Mouse (Mus musculus) Patski (cell line): Measurements from ENCODE around the gene Vangl1. TPM values are rescaled to one million over a fixed set of nuclear protein-coding genes. Genes with fewer than 3 reads are reported as not detected.

ENCODE experiments used
- ATAC-seq: fragments of 100-300 bp; one replicate; pipeline ENCODE4 v1.8.0; 2021
- CTCF ChIA-PET: fragments of 350-600 bp; sonication (Branson Sonifier 250); formaldehyde crosslinking; loops from one replicate; lab custom pipeline; 2022; ENCODE audit warnings: inconsistent platforms; lab: Charles Lee
- POLR2A ChIA-PET: fragments of 350-600 bp; sonication (Branson Sonifier 250); formaldehyde crosslinking; loops from one replicate; lab custom pipeline; 2022; ENCODE audit warnings: antibody characterized with exemption, inconsistent platforms; lab: Charles Lee
- DNase-seq: peaks from one replicate; pipeline ENCODE4 v3.0.0-alpha.2; 2011; ENCODE audit warnings: low read depth, low spot score
- H3K27me3 ChIP-seq: fragments of 371-371 bp; one replicate; pipeline ENCODE4 v1.5.1; 2021
- CTCF ChIP-seq: fragments of 100-300 bp; IDR thresholded peaks from one replicate; pipeline ENCODE4 v1.5.1; 2021
- in situ Hi-C: fragments of 300-500 bp; cut with MboI; formaldehyde crosslinking; loops from 3 replicates; pipeline ENCODE4 v1.11.1; 2018; ENCODE audit warnings: low pct_unique_long_range_greater_than_20kb, mixed read lengths
- polyA plus RNA-seq: library from polyadenylated mRNA; unstranded; gene quantifications from one replicate; pipeline ENCODE4 v1.2.3, GENCODE M21; 2021

Gene Vangl1
- polyA plus RNA-seq, 1 experiment from 2014 or later = 43.6 TPM

DNA sequence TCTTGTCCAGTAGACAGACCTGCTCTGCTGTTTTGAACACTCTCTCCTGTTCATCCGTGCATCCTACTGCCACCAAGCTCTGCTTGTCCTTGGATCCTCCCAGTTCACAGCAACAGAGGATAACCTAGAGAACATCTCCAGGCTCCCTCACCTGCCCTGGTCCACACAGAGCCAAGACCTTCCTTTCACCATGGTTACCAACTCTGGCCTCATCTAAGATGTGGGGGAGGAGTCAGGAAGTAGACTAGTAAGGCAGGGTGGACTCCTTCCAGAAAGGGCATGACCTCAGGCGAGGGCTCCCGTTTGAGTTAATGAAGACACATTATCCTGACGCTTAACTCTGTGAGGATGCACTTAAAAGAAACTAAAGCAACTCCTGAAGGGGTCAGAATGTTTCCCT, 4.5 kb downstream of the Vangl1 start:
- ChIA-PET CTCF (no interaction called here), POLR2A (no interaction called here)
- H3K27me3 ChIP-seq = no peaks in the 10 kb centered on the region
- no peak for TF ChIP-seq CTCF
- ATAC-seq = no peak
- no peak for DNase-seq
- in situ Hi-C loops = no loop called here

DNA sequence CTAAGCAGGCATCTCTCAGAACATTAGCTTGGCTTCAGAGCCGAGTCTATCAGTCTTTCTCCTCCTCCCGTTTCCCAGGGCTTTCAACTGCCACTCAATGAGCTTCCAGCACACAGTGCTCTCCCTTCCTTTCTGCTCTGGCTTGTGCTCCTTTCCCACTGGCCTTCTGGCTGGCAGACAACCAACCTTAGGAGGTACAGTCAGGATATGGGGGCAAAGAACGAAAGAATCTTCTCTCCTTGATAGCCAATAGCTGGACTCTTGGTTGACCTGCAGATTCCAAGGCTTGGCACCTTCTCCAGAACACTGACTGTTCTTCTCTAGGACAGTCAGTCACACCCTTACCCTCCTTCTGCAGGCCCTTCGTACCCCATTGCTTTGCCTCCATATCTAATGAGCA, 5.3 kb downstream of the Vangl1 start:
- ChIA-PET POLR2A (interaction anchor here (0.8 to 1.0 kb wide), 2 partner anchors 24 to 246 kb away, joined by 3 to 4 read pairs; no protein-coding TSS in a partner anchor), CTCF (no interaction called here)
- TF ChIP-seq CTCF = no peak
- DNase-seq (no peak), ATAC-seq (no peak)
- in situ Hi-C loops = no loop called here
- H3K27me3 ChIP-seq = no peaks in the 10 kb centered on the region

DNA sequence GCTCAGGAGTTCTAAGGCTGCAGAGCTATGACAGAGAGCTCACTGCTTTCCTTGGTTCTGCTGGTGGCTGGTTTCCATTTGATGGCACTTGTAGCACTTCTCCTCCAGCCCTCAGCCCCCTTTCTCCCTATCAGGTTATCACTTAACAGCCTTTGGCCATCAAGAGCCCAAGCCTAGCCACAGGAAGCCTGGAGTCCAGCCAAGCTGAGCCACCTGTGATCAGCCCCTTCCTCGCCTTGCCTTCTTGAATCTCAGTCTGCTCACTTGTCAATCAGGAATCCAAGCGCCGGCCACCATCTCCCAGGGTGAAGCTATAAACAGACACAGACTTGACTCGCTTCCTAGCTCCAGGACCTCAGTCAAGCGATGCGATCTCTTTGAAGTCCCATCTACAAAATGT, 6.0 kb downstream of the Vangl1 start:
- in situ Hi-C loops = no loop called here
- ChIA-PET CTCF (interaction anchor here (0.9 to 1.4 kb wide), 3 partner anchors 18 to 73 kb away, joined by 3 to 5 read pairs (median 4); no protein-coding TSS in a partner anchor), POLR2A (interaction anchor here (0.8 to 1.0 kb wide), 2 partner anchors 23 to 245 kb away, joined by 3 to 4 read pairs; no protein-coding TSS in a partner anchor)
- DNase-seq = no peak
- TF ChIP-seq CTCF = no peak
- H3K27me3 ChIP-seq = no peaks in the 10 kb centered on the region
- ATAC-seq = no peak

DNA sequence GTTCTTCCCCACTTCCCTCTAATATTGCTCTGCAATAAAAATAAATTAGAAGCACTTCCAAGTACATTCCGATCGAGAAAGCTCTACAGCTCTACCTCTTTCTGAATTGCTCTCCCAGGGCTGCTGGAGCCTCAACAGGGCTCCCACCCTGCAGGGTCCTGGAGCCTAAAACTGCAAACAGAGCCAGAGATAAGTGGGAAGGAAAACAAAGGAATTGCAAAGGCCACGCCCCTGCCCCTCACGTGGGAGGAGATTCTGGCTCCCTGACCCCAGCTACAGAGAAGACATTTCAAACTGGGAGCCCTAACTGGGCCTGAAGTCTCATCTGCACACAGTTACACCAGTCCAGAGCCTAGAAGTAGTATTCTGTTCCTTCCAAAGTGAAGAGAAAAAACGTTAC, 6.7 kb downstream of the Vangl1 start:
- DNase-seq (no peak), ATAC-seq (no peak)
- ChIA-PET CTCF (interaction anchor here (1.2 to 1.4 kb wide), 3 partner anchors 16 to 73 kb away, joined by 3 to 5 read pairs (median 4); no protein-coding TSS in a partner anchor), POLR2A (no interaction called here)
- in situ Hi-C loops = no loop called here
- TF ChIP-seq CTCF = no peak
- no peaks in the 10 kb centered on the region for H3K27me3 ChIP-seq

DNA sequence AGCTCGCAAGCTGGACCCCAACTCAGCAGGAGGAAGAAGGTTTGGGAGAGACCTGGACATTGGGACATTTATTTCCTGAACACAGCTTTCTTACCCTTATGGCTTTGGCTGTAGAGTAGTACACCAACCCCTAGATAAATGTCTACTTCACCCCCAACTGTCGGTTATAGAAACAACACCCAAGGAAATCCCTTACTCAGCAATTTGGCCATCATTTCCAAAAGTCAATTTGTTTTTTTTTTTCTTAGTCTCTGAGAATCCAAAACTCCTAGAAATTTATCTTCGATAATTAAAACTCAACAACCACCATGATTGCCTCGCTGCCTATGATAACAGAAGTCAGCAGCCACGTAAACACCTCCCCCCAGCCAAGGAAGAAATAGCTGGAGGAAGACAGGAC, 7.3 kb downstream of the Vangl1 start:
- no peak for ATAC-seq
- CTCF ChIA-PET = interaction anchor here (0.9 to 1.2 kb wide), 3 partner anchors 16 to 110 kb away, joined by 3 to 4 read pairs (median 3); partner anchors contain the start of gene Casq2
- POLR2A ChIA-PET = no interaction called here
- in situ Hi-C loops = no loop called here
- TF ChIP-seq CTCF = no peak
- H3K27me3 ChIP-seq = no peaks in the 10 kb centered on the region
- DNase-seq = no peak

DNA sequence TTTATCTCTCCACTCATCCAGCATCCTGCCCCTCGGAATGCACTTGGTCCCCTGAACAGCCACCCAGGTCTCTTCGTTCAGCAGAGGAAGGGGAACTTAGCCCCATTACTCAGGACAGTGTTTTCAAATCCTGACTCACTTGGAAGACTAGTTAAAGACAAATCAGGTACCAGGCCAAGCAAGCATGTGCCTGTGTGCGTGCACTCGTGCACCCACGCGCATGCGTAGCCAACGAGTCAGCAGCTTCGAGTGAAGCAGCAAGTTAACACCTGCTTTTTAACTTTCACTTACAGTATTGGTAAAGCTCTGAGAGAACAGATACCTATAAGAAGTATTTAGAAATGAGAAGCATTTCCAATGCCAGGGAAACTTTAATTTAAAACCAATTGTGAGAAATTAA, 8.3 kb downstream of the Vangl1 start:
- in situ Hi-C loops = no loop called here
- H3K27me3 ChIP-seq = no peaks in the 10 kb centered on the region
- ATAC-seq (no peak), DNase-seq (no peak)
- ChIA-PET POLR2A (no interaction called here), CTCF (interaction anchor here (0.9 to 1.2 kb wide), 2 partner anchors 17 to 29 kb away, joined by 3 read pairs; no protein-coding TSS in a partner anchor)
- no peak for TF ChIP-seq CTCF

DNA sequence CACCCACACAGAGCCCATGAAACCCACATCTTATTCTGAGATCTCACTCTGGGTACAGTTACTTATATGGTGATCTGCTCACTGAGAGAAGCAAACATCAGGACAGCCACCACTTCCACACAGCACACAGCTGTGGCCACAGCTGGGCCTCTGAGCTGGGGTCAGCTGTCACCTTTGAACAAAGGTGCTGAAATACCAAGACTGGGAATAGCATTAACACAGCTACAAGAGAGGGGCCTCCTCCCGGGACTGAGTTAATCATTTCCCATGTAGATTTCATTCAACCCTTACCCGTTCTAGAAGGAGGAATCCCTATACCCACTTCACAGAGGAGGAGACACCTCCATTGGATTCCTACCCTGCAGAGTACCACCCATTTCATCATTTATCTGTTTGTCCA, 8.7 kb downstream of the Vangl1 start:
- in situ Hi-C loops = no loop called here
- no peak for TF ChIP-seq CTCF
- DNase-seq (no peak), ATAC-seq (no peak)
- ChIA-PET POLR2A (no interaction called here), CTCF (interaction anchor here (1.2 kb wide), 1 partner anchor 28 kb away, joined by 3 read pairs; no protein-coding TSS in a partner anchor)
- no peaks in the 10 kb centered on the region for H3K27me3 ChIP-seq

DNA sequence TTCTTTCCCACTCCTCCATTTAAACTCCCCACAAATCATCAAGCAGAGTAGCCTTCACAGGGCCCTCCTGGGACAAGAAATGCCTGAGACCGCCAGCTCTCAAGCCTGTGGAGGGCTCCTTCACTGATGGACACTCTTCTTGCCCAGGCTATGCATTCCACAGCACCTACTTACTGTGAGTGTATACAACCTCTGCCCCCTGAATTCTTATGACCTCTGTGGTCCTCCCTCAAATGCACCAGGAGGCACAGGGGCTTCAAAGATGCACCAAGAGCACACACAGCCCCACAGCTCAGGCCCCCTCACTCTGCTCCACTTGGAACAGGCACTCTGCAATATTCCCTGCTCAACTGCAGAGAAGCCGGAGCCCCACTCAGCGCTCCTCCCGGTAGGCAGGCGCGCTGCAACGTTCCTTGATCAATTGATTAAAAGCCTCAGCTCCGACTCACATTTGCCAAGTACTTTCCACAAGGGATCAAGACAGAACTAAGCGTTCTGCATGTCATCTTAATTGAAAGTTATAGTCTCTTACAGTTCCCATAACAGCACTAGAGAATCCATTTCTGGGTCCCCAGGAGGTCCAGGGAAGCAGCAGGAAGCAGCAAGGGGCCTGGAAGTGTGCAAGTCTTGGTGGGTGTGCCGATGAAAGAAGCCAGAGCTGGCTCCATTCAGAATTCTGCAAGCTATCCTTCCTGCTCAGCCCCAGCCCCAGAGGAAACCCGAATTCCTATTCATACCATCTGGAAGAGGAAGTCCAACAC, 10.0 kb downstream of the Vangl1 start:
- H3K27me3 ChIP-seq = no peaks in the 10 kb centered on the region
- in situ Hi-C loops = no loop called here
- ChIA-PET POLR2A (interaction anchor here (0.5 to 1.0 kb wide), 2 partner anchors 11 to 14 kb away, joined by 3 read pairs; no protein-coding TSS in a partner anchor), CTCF (interaction anchor here (0.7 to 0.8 kb wide), 2 partner anchors 9 to 103 kb away, joined by 3 to 4 read pairs; no protein-coding TSS in a partner anchor)
- TF ChIP-seq CTCF = no peak
- ATAC-seq (no peak), DNase-seq (no peak)

DNA sequence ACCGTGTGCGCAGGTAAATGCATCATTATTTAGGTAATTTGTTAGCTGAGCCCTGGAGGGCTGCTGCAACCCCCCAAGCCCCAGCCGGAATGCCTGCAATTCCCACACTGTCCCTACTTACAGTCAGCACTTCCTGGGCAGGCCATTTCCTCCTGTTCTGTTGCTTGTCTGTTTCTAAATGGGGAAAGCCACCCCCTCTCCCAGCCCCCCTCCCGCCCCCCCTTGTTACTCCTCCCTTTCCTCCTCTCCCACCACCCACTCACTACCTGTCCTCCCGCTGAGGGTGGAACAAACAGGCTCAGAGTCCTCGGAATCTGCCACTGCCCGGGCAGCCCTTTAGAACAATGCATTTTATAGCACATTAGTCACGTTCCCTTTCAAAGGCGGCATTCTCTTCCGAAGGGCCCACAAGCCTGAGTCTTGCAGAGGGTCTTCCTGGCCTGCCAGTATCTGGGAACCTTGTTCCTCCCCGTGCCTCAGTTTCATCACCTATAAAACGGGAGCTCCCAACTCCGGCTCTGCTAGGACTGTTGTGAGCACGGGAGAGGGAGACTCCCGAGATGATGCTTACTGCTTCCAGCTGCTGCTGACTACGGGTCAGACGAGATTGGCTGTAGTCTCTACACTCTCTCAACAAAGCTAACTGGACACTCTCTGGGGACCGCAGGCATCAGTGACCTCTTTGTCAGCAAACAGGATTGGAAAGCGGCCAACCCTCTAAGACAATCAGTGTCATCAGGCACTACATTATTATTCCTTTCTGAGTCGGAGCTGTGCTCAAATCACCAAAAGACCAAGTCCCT, 10.8 kb downstream of the Vangl1 start:
- no peaks in the 10 kb centered on the region for H3K27me3 ChIP-seq
- ATAC-seq (no peak), DNase-seq (no peak)
- in situ Hi-C loops = no loop called here
- POLR2A ChIA-PET = interaction anchor here (1.0 kb wide), 1 partner anchor 12 kb away, joined by 3 read pairs; no protein-coding TSS in a partner anchor
- CTCF ChIA-PET = interaction anchor here (0.7 to 1.7 kb wide), 3 partner anchors 8 to 102 kb away, joined by 3 to 4 read pairs (median 3); no protein-coding TSS in a partner anchor
- no peak for TF ChIP-seq CTCF

DNA sequence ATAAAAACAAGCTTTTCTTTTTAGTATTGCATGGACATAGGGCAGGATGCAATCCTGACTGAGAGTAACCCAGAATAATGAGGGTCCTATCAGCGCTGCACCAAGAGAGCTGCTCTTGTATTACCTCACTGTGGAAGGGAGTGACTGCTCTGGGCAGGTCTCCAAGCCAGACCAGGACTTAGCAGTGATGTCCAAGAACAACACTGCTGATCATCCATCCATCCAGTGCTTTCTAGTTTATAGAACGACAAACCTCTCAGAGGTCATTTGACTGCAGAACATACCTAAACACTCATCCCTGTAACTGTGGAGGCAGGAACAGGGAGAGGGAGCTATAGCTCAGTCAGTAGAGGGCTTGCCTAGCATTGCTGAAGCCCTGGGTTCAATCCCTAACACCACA, 11.9 kb downstream of the Vangl1 start:
- ATAC-seq = peak; percentile 73
- TF ChIP-seq CTCF = no peak
- H3K27me3 ChIP-seq = no peaks in the 10 kb centered on the region
- peak; percentile 91 for DNase-seq
- in situ Hi-C loops = no loop called here
- ChIA-PET CTCF (interaction anchor here (0.9 to 1.7 kb wide), 3 partner anchors 11 to 27 kb away, joined by 3 to 4 read pairs (median 4); no protein-coding TSS in a partner anchor), POLR2A (interaction anchor here (1.0 kb wide), 1 partner anchor 13 kb away, joined by 3 read pairs; no protein-coding TSS in a partner anchor)
